Mouse (Mus musculus): ENCODE measurements around the gene Bspry. TPM values are rescaled to one million over a fixed set of nuclear protein-coding genes. Genes with fewer than 3 reads are reported as not detected.

Bspry gene
- 0.82 and 0.88 TPM in 2 replicates for polyA plus RNA-seq (2016; fragmentation: Nextera tagmentation; extraction: Ambion mirVana)

DNA sequence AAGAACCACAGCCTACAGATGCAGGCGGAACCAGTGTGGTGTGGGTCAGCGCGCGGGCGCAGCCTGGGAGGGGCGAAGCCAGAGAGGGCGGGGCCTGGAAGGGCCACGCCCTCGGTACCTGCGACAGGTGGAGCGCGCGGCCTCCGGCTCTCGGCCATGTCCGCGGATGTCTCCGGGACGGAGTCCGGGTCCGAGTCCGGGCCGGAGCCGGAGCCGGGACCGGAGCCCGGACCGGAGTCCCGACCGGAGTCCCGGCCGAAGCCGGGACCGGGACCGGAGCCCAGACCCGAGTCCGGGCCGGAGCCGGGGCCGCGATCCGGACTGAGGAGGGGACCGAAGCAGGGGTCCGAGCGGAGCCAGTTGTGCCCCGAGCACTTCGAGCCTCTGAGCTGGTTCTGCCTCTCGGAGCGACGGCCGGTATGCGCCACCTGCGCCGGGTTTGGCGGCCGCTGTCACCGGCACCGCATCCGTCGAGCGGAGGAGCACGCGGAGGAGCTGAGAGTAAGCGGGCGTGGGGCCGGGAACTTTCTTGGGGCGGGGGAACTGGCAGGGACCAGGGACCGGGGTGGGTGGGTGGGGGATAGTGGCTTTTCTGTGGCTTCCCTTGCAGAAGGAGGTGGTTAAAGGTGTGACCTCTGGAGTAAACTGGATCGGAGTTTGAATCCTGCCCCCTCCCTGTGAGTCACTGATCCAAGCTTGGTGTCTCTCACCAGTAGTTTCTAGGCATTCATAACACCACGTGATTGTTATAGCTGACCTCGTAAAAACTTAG, at the start of gene Bspry:
Gene Bspry (plus strand): TSS at position 117 of the 772 bp plus-strand sequence.
- Histone ChIP-seq H3K36me3 (no peaks in the 10 kb centered on the region), H3K4me2 (replicated peaks) (peak within 1 kb of the TSS; percentile 73), H3K4me3 (peak within 1 kb of the TSS; percentile 43), H3K4me1 (peaks cover 7% of the 10 kb centered on the region), H3K27ac (replicated peaks) (no peak within 1 kb of the TSS), H3K27me3 (peaks cover 40% of the 10 kb centered on the region), H3K9me3 (no peaks in the 10 kb centered on the region), H3K9ac (replicated peaks) (no peak within 1 kb of the TSS)
- peak; percentile 72 for ATAC-seq (ENCODE audit: low FRiP score, low read depth)
- 3% methylated on average over 57 of the region's 71 CpGs for WGBS

DNA sequence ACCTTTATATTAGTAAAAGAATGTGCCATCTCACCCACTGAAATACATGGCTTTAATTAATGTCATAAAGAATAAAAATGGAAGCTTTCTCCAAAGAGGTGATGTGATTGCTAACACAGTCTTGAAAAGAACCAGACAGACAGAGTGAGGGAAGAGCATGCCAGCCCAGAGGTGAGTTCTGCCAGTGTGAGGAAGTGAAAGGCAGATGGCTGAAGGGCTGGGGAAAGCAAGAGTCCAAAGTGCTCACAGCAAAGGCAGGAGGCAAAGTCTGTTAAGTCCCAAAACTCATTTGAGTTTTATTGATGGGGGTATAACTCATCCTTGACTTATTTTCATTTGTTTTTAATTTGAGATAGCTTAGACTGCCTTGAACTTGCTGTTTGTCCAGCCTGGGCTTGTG, 49.2 kb upstream of the Bspry start:
- Histone ChIP-seq H3K27ac (replicated peaks) (no peak overlapping the region), H3K9ac (replicated peaks) (no peak overlapping the region), H3K4me2 (replicated peaks) (no peak overlapping the region), H3K4me1 (no peaks in the 10 kb centered on the region), H3K27me3 (no peaks in the 10 kb centered on the region), H3K4me3 (no peak overlapping the region), H3K36me3 (peaks cover 7% of the 10 kb centered on the region), H3K9me3 (no peaks in the 10 kb centered on the region)
- no peak for ATAC-seq (ENCODE audit: low FRiP score, low read depth)

DNA sequence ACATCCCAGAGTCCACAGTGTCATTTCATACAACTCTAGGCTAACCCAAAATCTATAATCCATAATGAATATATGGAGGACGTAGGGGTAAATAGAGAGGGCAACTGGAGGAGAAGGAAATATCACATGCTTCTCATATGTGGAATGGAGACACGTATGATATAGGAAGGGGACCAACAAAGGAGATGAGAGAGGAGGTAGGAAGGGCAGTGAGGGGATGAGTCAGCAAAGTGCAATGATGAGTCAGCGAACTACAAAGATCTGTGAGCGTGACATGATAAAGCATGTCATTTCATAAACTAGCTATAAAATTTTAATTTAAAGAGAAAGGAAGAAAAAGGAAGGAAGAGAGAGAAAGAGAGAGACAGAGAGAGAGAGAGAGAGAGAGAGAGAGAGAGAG, 48.3 kb upstream of the Bspry start:
- Histone ChIP-seq H3K27me3 (no peaks in the 10 kb centered on the region), H3K4me3 (no peak overlapping the region), H3K9me3 (no peaks in the 10 kb centered on the region), H3K4me1 (no peaks in the 10 kb centered on the region), H3K36me3 (peaks cover 1% of the 10 kb centered on the region; the same call in 1 of the 2 replicates), H3K27ac (replicated peaks) (no peak overlapping the region), H3K9ac (replicated peaks) (no peak overlapping the region), H3K4me2 (replicated peaks) (no peak overlapping the region)
- 86% methylated on average over 4 of the region's 4 CpGs for WGBS
- no peak for ATAC-seq (ENCODE audit: low FRiP score, low read depth)

DNA sequence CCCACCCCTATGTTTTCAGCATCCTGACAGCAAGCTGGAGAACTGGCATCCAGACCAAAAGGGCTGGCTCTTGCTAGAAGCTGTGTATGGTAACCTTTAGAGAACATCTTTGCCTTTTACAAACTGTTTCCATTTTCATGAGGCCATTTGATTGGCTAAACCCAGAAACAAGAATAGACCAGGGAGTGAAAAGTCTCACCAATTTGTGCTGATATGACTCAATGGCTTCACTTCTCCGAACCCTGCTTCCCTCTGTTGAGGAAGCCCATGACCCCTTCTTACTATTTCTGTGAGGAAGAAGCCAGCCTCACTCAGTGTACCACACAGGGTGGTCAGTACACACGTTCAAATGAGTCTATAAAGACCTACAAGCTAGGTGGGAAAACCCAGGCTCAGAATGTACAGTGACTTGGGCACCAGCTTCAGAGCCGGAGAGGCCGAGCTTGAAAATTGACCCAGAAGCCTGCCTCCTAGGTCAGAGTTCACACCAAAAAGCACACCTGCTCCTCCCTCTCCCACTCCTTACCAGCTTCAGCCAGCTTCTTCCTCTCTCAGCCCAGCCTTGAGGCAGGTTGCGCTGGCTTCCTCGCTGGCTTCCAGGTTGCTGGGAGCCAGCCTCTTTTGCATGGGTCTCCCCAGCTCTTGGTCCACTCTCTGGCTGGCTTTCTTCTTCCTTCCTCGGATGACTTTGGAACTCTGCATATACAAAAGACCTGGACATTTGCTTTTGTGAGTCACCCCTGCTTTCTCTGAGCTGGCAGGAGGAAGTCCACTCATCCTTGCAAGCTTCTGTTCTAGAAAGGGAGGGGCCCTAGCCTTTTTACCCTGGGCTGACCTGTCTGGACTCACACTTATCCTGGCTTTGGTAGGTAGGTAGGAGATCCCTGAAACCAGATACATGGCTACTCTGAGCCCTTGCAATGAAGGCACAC, 45.6 kb upstream of the Bspry start:
- Histone ChIP-seq H3K4me3 (no peak overlapping the region), H3K4me1 (no peaks in the 10 kb centered on the region), H3K27ac (replicated peaks) (no peak overlapping the region), H3K27me3 (no peaks in the 10 kb centered on the region), H3K9ac (replicated peaks) (no peak overlapping the region), H3K4me2 (replicated peaks) (no peak overlapping the region), H3K9me3 (no peaks in the 10 kb centered on the region), H3K36me3 (no peaks in the 10 kb centered on the region)
- no peak for ATAC-seq (ENCODE audit: low FRiP score, low read depth)
- 83% methylated on average over 7 of the region's 7 CpGs for WGBS

- H3K27ac ChIP-seq (replicated peaks) = no peak within 1 kb of the TSS
- no peaks in the 10 kb centered on the region for H3K36me3 ChIP-seq
- H3K4me2 ChIP-seq (replicated peaks) = no peak within 1 kb of the TSS
- H3K4me3 ChIP-seq = no peak within 1 kb of the TSS
- H3K9ac ChIP-seq (replicated peaks) = no peak within 1 kb of the TSS
- H3K4me1 ChIP-seq = no peaks in the 10 kb centered on the region
- WGBS = 84% methylated on average over 6 of the region's 6 CpGs
- no peaks in the 10 kb centered on the region for H3K9me3 ChIP-seq
- no peaks in the 10 kb centered on the region for H3K27me3 ChIP-seq
- no peak for ATAC-seq (ENCODE audit: low FRiP score, low read depth)
Observed at GRCm38 (mm10) chr4:62435081-62435480, 44.8 kb upstream of the Bspry start, which contains the start of gene Rnf183. Gene Rnf183, minus strand, starts transcription at chr4:62435252.

DNA sequence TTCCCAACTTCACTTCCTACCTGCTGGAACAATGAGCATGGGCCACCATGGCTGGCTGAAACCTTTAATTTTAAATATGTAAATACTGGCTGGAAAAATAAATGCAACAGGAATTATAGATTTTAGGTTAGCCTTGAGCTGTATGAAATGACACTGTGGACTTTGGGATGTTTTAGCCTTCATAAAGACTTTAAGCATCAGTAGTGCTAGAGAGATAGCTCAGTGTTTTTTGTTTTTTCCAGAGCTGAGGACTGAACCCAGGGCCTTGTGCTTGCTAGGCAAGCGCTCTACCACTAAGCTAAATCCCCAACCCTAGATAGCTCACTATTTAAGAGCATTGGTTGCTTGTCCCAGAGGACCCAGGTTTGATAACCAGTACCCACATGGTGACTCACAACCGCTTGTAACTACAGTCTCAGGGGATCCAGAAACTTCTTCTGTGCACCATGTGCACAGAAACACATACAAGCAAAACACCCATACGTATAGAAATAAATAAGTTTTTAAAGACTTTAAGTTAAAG, 42.5 kb upstream of the Bspry start:
- 89% methylated on average over 3 of the region's 3 CpGs for WGBS

DNA sequence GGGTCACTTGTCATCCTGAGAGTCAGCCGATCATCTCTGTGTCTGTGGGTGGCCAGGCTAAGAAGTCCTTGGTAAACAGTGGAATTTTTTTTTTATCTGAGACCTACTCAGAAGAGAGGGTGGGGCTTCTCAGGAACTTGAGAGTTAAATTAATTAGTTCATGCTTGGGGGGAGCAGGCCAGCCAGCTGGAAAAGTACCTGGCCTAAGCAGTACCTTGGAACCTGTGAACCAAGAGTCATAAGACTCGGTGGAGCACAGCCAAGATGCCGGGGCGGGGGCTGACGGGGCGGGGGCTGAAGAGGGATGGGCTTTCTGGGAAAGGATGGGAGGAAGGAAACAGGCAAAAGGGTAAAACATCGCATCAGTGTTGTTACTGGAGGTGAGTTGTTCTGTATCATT, 42.0 kb upstream of the Bspry start:
- WGBS = 84% methylated on average over 7 of the region's 7 CpGs
- no peak overlapping the region for H3K4me3 ChIP-seq
- no peak overlapping the region for H3K4me2 ChIP-seq (replicated peaks)
- peaks cover under 1% of the 10 kb centered on the region; the same call in 1 of the 2 replicates for H3K9me3 ChIP-seq
- H3K36me3 ChIP-seq = no peaks in the 10 kb centered on the region
- no peak for ATAC-seq (ENCODE audit: low FRiP score, low read depth)
- no peaks in the 10 kb centered on the region for H3K4me1 ChIP-seq
- H3K27me3 ChIP-seq = no peaks in the 10 kb centered on the region
- H3K27ac ChIP-seq (replicated peaks) = no peak overlapping the region
- H3K9ac ChIP-seq (replicated peaks) = no peak overlapping the region

More for the DNA sequence above, 42.5 kb upstream of the Bspry start:
- Histone ChIP-seq H3K4me1 (no peaks in the 10 kb centered on the region), H3K4me2 (replicated peaks) (no peak overlapping the region), H3K27ac (replicated peaks) (no peak overlapping the region), H3K27me3 (no peaks in the 10 kb centered on the region), H3K9ac (replicated peaks) (no peak overlapping the region), H3K4me3 (no peak overlapping the region), H3K9me3 (no peaks in the 10 kb centered on the region), H3K36me3 (no peaks in the 10 kb centered on the region)
- no peak for ATAC-seq (ENCODE audit: low FRiP score, low read depth)

DNA sequence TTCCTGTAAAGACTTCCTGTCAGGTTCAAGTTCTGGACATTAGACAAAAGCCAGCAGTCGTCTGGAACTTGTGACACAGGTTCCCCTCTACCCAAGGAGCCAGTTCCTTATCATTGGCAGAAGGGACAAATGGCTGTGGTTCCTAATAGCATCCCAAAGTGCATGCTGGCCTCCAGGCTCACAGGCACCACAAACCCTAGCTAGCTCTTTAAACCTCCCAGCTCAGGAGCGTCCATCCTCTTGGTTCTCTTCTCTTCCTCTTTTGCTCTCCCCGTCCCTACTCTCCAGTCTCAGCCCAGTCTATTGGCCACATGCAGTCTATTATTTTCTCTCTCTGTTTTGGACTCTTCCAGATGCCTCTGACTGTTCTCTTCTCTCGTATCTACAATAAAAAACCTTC, 40.1 kb upstream of the Bspry start:
- Histone ChIP-seq H3K9ac (replicated peaks) (no peak overlapping the region), H3K9me3 (peaks cover 6% of the 10 kb centered on the region; the same call in 1 of the 2 replicates), H3K4me3 (no peak overlapping the region), H3K4me2 (replicated peaks) (no peak overlapping the region), H3K27me3 (no peaks in the 10 kb centered on the region), H3K4me1 (no peaks in the 10 kb centered on the region), H3K36me3 (no peaks in the 10 kb centered on the region), H3K27ac (replicated peaks) (no peak overlapping the region)
- 71% methylated on average over 4 of the region's 4 CpGs for WGBS
- no peak for ATAC-seq (ENCODE audit: low FRiP score, low read depth)

GRCm38 (mm10) chr4:62440544-62440943, 39.3 kb upstream of the Bspry start:
- Histone ChIP-seq H3K4me3 (no peak overlapping the region), H3K36me3 (no peaks in the 10 kb centered on the region), H3K9me3 (peaks cover 6% of the 10 kb centered on the region; the same call in 1 of the 2 replicates), H3K4me2 (replicated peaks) (no peak overlapping the region), H3K27me3 (no peaks in the 10 kb centered on the region), H3K4me1 (no peaks in the 10 kb centered on the region), H3K27ac (replicated peaks) (no peak overlapping the region), H3K9ac (replicated peaks) (no peak overlapping the region)
- WGBS = 75% methylated on average over 4 of the region's 4 CpGs
- ATAC-seq (ENCODE audit: low FRiP score, low read depth) = no peak

- Histone ChIP-seq H3K27ac (replicated peaks) (no peak overlapping the region), H3K36me3 (no peaks in the 10 kb centered on the region), H3K27me3 (no peaks in the 10 kb centered on the region), H3K4me1 (no peaks in the 10 kb centered on the region), H3K9me3 (peaks cover 6% of the 10 kb centered on the region; the same call in 1 of the 2 replicates), H3K9ac (replicated peaks) (no peak overlapping the region), H3K4me2 (replicated peaks) (no peak overlapping the region), H3K4me3 (no peak overlapping the region)
- WGBS = 88% methylated on average over 4 of the region's 4 CpGs
- no peak for ATAC-seq (ENCODE audit: low FRiP score, low read depth)
Observed at GRCm38 (mm10) chr4:62440986-62441385, 38.9 kb upstream of the Bspry start.

GRCm38 (mm10) chr4:62454995-62455394, 24.9 kb upstream of the Bspry start:
- Histone ChIP-seq H3K36me3 (0 out of 2 replicates have a peak, but pooled peaks cover 6% of the 10 kb centered on the region), H3K4me1 (no peaks in the 10 kb centered on the region), H3K27ac (replicated peaks) (no peak overlapping the region), H3K9me3 (no peaks in the 10 kb centered on the region), H3K9ac (replicated peaks) (no peak overlapping the region; the same call in 1 of the 2 replicates), H3K4me2 (replicated peaks) (no peak overlapping the region), H3K4me3 (no peak overlapping the region), H3K27me3 (no peaks in the 10 kb centered on the region)
- no peak for ATAC-seq (ENCODE audit: low FRiP score, low read depth)
- 65% methylated on average over 5 of the region's 5 CpGs for WGBS

- no peak for ATAC-seq (ENCODE audit: low FRiP score, low read depth)
- Histone ChIP-seq H3K9ac (replicated peaks) (no peak overlapping the region), H3K36me3 (0 out of 2 replicates have a peak, but pooled peaks cover 12% of the 10 kb centered on the region), H3K9me3 (no peaks in the 10 kb centered on the region), H3K4me2 (replicated peaks) (no peak overlapping the region), H3K4me1 (no peaks in the 10 kb centered on the region), H3K4me3 (no peak overlapping the region), H3K27me3 (no peaks in the 10 kb centered on the region), H3K27ac (replicated peaks) (no peak overlapping the region)
- WGBS = 97% methylated on average over 3 of the region's 3 CpGs
Observed at GRCm38 (mm10) chr4:62459081-62459480, 20.8 kb upstream of the Bspry start.

All from midbrain, embryonic 12.5 days (tissue).